Mouse (Mus musculus): ENCODE results near the gene Gm17660. TPM values are rescaled to one million over a fixed set of nuclear protein-coding genes. Genes with fewer than 3 reads are reported as not detected.

Gene Gm17660
- total and polyA plus RNA-seq, 3 experiments, result not detected

GRCm38 (mm10) chr5:104062773-104063551 is 14.4 kb downstream of the Gm17660 start:
- H3K36me3 ChIP-seq (ENCODE audit: control insufficient read depth, insufficient read depth, low read length), result no peaks in the 10 kb centered on the region; the same call in 1 of the 2 replicates

DNA sequence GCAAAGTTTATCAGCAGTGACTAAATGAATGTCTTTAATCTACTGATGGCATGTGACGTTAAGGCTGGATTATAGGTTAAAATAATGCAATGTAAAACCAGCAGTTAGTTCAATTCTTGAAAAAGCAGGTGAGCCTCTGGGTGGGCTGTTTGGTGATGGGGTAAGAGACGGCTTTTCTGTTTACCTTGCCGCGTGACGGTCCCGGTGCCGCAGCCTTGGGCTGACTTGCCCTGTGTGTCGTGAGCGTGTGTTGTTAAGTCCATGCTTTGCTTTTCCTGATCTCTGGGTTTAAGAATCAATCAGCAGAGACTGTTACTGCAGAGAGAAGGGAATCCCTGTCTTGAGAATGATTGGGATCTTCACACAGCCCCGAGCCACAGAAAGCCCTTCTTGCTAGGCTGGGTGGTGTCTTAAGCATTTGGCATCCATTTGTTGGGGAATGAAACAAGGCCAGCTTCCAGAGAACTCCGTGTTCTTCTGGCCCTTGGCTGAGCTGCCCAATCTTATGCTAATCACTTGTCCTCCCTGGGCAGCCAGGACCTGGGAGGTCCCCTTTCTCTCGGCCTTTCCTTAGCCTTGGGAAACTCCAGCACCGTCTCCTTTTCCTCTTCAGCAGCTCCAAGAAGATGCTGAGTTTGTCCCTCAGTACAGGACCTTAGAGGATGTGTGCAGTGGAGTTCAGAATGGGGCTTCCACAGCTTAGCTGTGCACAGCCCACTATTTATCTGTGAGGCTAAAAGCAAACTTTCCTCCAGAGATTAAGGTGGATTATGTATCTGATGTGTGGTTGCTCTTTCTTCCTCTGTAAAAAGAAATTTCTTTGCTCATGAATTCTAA is 15.3 kb downstream of the Gm17660 start:
- H3K36me3 ChIP-seq (ENCODE audit: control insufficient read depth, insufficient read depth, low read length), result no peaks in the 10 kb centered on the region; the same call in 1 of the 2 replicates
- 83% methylated on average over 13 of the region's 13 CpGs for WGBS
- intact Hi-C loops (cut with DNase I), result no loop called here
- no peak overlapping the region for H3K27ac ChIP-seq
- no peak for TF ChIP-seq POLR2A (IDR thresholded peaks at IDR 0.05; ENCODE audit: insufficient read depth, low read depth, low read length)
- no peak for TF ChIP-seq EP300 (IDR thresholded peaks at IDR 0.05; ENCODE audit: insufficient read depth, low read depth, low read length)
- no peak for TF ChIP-seq CTCF (IDR thresholded peaks at IDR 0.05)
- H3K4me3 ChIP-seq, result no peak overlapping the region
- no peak overlapping the region for H3K9ac ChIP-seq (ENCODE audit: low read depth, low read length)
- H3K27me3 ChIP-seq (ENCODE audit: control insufficient read depth, insufficient read depth, low read length), result no peaks in the 10 kb centered on the region
- peak in 1 of 2 experiments; percentile 18 for DNase-seq
- no peaks in the 10 kb centered on the region; the same call in 1 of the 2 replicates for H3K4me1 ChIP-seq (ENCODE audit: control insufficient read depth, insufficient read depth, low read length)
- H3K79me2 ChIP-seq (replicated peaks; ENCODE audit: control insufficient read depth, insufficient read depth, low read length), result no peaks in the 10 kb centered on the region

More at GRCm38 (mm10) chr5:104062773-104063551, 14.4 kb downstream of the Gm17660 start:
- no peaks in the 10 kb centered on the region; the same call in 1 of the 2 replicates for H3K4me1 ChIP-seq (ENCODE audit: control insufficient read depth, insufficient read depth, low read length)
- WGBS, result 94% methylated on average over 11 of the region's 11 CpGs
- no peak for DNase-seq
- no peak for TF ChIP-seq POLR2A (IDR thresholded peaks at IDR 0.05; ENCODE audit: insufficient read depth, low read depth, low read length)
- H3K9ac ChIP-seq (ENCODE audit: low read depth, low read length), result no peak overlapping the region
- no peak overlapping the region for H3K4me3 ChIP-seq
- H3K27me3 ChIP-seq (ENCODE audit: control insufficient read depth, insufficient read depth, low read length), result no peaks in the 10 kb centered on the region
- H3K79me2 ChIP-seq (replicated peaks; ENCODE audit: control insufficient read depth, insufficient read depth, low read length), result no peaks in the 10 kb centered on the region
- no peak overlapping the region for H3K27ac ChIP-seq
- intact Hi-C loops (cut with DNase I), result no loop called here

GRCm38 (mm10) chr5:104060429-104060828 is 17.0 kb downstream of the Gm17660 start:
- intact Hi-C loops (cut with DNase I), result no loop called here
- Histone ChIP-seq H3K4me1 (ENCODE audit: control insufficient read depth, insufficient read depth, low read length) (no peaks in the 10 kb centered on the region; the same call in 1 of the 2 replicates), H3K36me3 (ENCODE audit: control insufficient read depth, insufficient read depth, low read length) (no peaks in the 10 kb centered on the region; the same call in 1 of the 2 replicates), H3K4me3 (no peak overlapping the region), H3K27ac (no peak overlapping the region), H3K27me3 (ENCODE audit: control insufficient read depth, insufficient read depth, low read length) (no peaks in the 10 kb centered on the region), H3K79me2 (replicated peaks; ENCODE audit: control insufficient read depth, insufficient read depth, low read length) (no peaks in the 10 kb centered on the region), H3K9ac (ENCODE audit: low read depth, low read length) (no peak overlapping the region)
- no peak for DNase-seq
- TF ChIP-seq POLR2A (IDR thresholded peaks at IDR 0.05; ENCODE audit: insufficient read depth, low read depth, low read length) (no peak), EP300 (IDR thresholded peaks at IDR 0.05; ENCODE audit: insufficient read depth, low read depth, low read length) (no peak), CTCF (IDR thresholded peaks at IDR 0.05) (no peak)
- 93% methylated on average over 5 of the region's 5 CpGs for WGBS

DNA sequence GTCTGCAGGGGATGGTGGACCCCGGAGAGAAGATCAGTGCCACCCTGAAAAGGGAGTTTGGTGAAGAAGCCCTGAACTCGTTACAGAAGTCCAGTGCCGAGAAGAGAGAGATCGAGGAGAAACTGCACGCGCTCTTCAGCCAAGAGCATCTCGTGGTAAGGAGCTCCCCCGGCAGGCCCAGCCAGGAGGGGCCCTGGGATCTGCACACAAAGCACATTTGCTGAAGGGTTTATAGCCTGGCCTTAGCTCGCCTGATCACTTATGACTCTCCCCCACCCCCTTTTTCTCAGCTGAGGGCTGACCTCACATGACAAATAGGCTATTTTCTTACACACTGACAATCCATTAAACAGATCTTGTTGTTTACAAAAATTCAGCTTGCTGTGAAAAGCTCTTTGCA is 17.8 kb downstream of the Gm17660 start:
- no peak overlapping the region for H3K27ac ChIP-seq
- 87% methylated on average over 9 of the region's 9 CpGs for WGBS
- no peak for DNase-seq
- no peak overlapping the region for H3K9ac ChIP-seq (ENCODE audit: low read depth, low read length)
- H3K79me2 ChIP-seq (replicated peaks; ENCODE audit: control insufficient read depth, insufficient read depth, low read length), result no peaks in the 10 kb centered on the region
- no peaks in the 10 kb centered on the region for H3K27me3 ChIP-seq (ENCODE audit: control insufficient read depth, insufficient read depth, low read length)
- no peaks in the 10 kb centered on the region; the same call in 1 of the 2 replicates for H3K4me1 ChIP-seq (ENCODE audit: control insufficient read depth, insufficient read depth, low read length)
- TF ChIP-seq CTCF (IDR thresholded peaks at IDR 0.05), result no peak
- no peak for TF ChIP-seq EP300 (IDR thresholded peaks at IDR 0.05; ENCODE audit: insufficient read depth, low read depth, low read length)
- TF ChIP-seq POLR2A (IDR thresholded peaks at IDR 0.05; ENCODE audit: insufficient read depth, low read depth, low read length), result no peak
- H3K36me3 ChIP-seq (ENCODE audit: control insufficient read depth, insufficient read depth, low read length), result no peaks in the 10 kb centered on the region; the same call in 1 of the 2 replicates
- intact Hi-C loops (cut with DNase I), result no loop called here
- H3K4me3 ChIP-seq, result no peak overlapping the region

GRCm38 (mm10) chr5:104058021-104058420 is 19.4 kb downstream of the Gm17660 start:
- intact Hi-C loops (cut with DNase I), result no loop called here
- no peak for TF ChIP-seq POLR2A (IDR thresholded peaks at IDR 0.05; ENCODE audit: insufficient read depth, low read depth, low read length)
- TF ChIP-seq CTCF (IDR thresholded peaks at IDR 0.05), result peak; percentile 82
- Histone ChIP-seq H3K27ac (no peak overlapping the region), H3K9ac (ENCODE audit: low read depth, low read length) (no peak overlapping the region), H3K4me1 (ENCODE audit: control insufficient read depth, insufficient read depth, low read length) (no peaks in the 10 kb centered on the region; the same call in 1 of the 2 replicates), H3K4me3 (no peak overlapping the region), H3K27me3 (ENCODE audit: control insufficient read depth, insufficient read depth, low read length) (no peaks in the 10 kb centered on the region), H3K36me3 (ENCODE audit: control insufficient read depth, insufficient read depth, low read length) (no peaks in the 10 kb centered on the region), H3K79me2 (replicated peaks; ENCODE audit: control insufficient read depth, insufficient read depth, low read length) (no peaks in the 10 kb centered on the region)
- peak; percentile 36 to 71 for DNase-seq
- 59% methylated on average over 15 of the region's 15 CpGs for WGBS
